Mouse (Mus musculus) hindbrain, embryonic 13.5 days (tissue): ENCODE results near the gene Pgap2. TPM values are rescaled to one million over a fixed set of nuclear protein-coding genes. Genes with fewer than 3 reads are reported as not detected.
A peak's percentile ranks its signal among the peaks of the same experiment; 100 is the strongest.

Source experiments
- ATAC-seq: fragments of 200-750 bp; cut with Nextera tagmentation; 2 replicates; pipeline ENCODE4 v1.8.0; 2017; ENCODE audit warnings: moderate TSS enrichment; ENCODE audit not compliant: low FRiP score
- H3K27ac ChIP-seq: fragments of 300-500 bp; sonication (generic); 2 replicates; pipeline ENCODE4 v1.5.1; 2015; ENCODE audit warnings: inconsistent platforms, mild to moderate bottlenecking, moderate library complexity
- H3K27me3 ChIP-seq: fragments of 300-500 bp; sonication (generic); 2 replicates; pipeline ENCODE4 v1.6.1; 2015; ENCODE audit warnings: mild to moderate bottlenecking, inconsistent platforms
- H3K36me3 ChIP-seq: fragments of 300-500 bp; sonication (generic); 2 replicates; pipeline ENCODE4 v1.6.1; 2015; ENCODE audit warnings: mild to moderate bottlenecking, inconsistent platforms
- H3K4me1 ChIP-seq: fragments of 300-500 bp; sonication (generic); replicated peaks from 2 replicates; pipeline ENCODE4 v1.6.1; 2015; ENCODE audit warnings: inconsistent platforms
- H3K4me2 ChIP-seq: fragments of 300-500 bp; sonication (generic); 2 replicates; pipeline ENCODE4 v1.6.1; 2015; ENCODE audit warnings: inconsistent platforms, mild to moderate bottlenecking, moderate library complexity
- H3K4me3 ChIP-seq: fragments of 300-500 bp; sonication (generic); 2 replicates; pipeline ENCODE4 v1.5.1; 2015; ENCODE audit warnings: mild to moderate bottlenecking, inconsistent platforms
- H3K9ac ChIP-seq: fragments of 300-500 bp; sonication (generic); 2 replicates; pipeline ENCODE4 v1.6.1; 2015; ENCODE audit warnings: mild to moderate bottlenecking, inconsistent platforms
- H3K9me3 ChIP-seq: fragments of 300-500 bp; sonication (generic); 2 replicates; pipeline ENCODE4 v1.6.1; 2016; ENCODE audit warnings: inconsistent platforms
- WGBS: fragments of 180-500 bp; shearing (Covaris S2); methylation state at CpG from one replicate; pipeline ENCODE4 v1.1.7; 2015; 5-methylcytosine and 5-hydroxymethylcytosine counted together
- polyA plus RNA-seq: library from polyadenylated mRNA; unstranded; fragments of >200 nt; fragmentation: Nextera tagmentation; extraction: Ambion mirVana; gene quantifications from 2 replicates; pipeline ENCODE4 v1.2.1, GENCODE M21; 2015

Gene Pgap2
- polyA plus RNA-seq, 1 experiment from 2014 or later = 48.0 TPM

DNA sequence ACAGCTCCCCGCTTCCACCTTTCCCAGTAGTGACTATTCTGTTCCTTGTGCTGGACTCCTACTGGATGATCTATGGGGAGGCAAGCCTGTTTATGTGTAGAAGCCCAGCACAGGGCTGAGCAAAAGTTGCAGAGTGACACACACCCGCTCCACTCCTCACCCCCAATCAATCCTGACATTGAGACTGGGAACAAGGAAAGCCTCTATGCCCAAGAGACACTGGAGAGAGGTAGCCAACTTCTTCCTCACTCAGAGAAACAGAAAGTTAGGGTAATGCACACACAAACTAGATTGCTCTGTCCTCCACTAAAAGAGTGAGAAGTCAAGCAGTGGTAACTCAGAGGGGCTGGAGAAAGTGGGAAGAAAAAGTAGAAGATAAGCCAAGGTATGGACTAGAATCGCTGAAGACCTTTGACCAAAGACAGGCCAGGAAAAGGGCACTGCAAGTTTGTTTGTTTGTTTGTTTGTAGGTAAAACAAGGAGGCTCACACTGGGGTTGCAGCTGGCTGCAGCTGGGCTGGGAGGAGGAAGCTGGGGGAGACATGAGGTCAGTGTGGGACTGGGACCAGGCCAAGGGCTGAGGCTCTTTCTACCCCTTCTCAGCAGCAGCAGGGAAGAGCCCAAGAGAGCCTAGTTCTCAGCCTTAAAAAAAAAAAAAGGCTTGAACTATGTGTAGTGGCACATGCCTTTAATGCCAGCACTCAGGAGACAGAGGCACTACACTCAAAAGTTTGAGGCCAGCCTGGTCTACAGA lies 35.0 kb downstream of the Pgap2 start:
- no peak overlapping the region for H3K27ac ChIP-seq
- no peak overlapping the region for H3K9ac ChIP-seq
- ATAC-seq = no peak
- WGBS = over 99% methylated on average over 3 of the region's 3 CpGs
- H3K36me3 ChIP-seq = peaks cover 8% of the 10 kb centered on the region
- H3K9me3 ChIP-seq = no peaks in the 10 kb centered on the region
- no peaks in the 10 kb centered on the region for H3K27me3 ChIP-seq
- H3K4me1 ChIP-seq = peaks cover 43% of the 10 kb centered on the region
- H3K4me2 ChIP-seq = no peak overlapping the region
- H3K4me3 ChIP-seq = no peak overlapping the region

- Histone ChIP-seq H3K36me3 (0 out of 2 replicates have a peak, but pooled peaks cover 3% of the 10 kb centered on the region), H3K4me3 (no peak overlapping the region), H3K27ac (no peak overlapping the region), H3K27me3 (no peaks in the 10 kb centered on the region), H3K9me3 (no peaks in the 10 kb centered on the region), H3K9ac (peak overlapping the region; percentile 31; the same call in 1 of the 2 replicates), H3K4me2 (no peak overlapping the region), H3K4me1 (peaks cover 43% of the 10 kb centered on the region)
- ATAC-seq = no peak
- WGBS = 9% methylated on average over 1 of the region's 1 CpGs
Measured at GRCm38 (mm10) chr7:102245775-102246174, 35.8 kb downstream of the Pgap2 start.

DNA sequence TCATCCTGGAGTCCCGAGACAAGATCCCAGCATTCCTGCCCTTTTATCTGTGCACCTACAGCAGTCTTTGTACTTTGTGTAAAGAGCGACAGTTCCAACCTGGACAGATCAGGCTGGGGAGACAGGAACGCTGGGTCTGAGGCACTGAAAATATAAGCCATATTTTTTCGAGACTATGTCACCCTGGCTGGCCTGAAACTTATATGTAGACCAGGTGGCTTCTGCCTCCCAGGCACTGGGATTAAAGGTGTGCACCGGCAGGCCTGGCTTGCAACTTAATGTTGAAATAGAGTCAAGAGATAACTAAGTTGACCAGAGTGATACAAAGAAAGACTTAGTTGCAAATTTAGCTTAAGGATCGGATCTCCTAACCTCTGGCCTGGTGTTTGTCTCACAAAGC lies 36.3 kb downstream of the Pgap2 start:
- WGBS = 68% methylated on average over 6 of the region's 6 CpGs
- Histone ChIP-seq H3K9me3 (no peaks in the 10 kb centered on the region), H3K27ac (no peak overlapping the region), H3K9ac (peak overlapping the region; percentile 31; the same call in 1 of the 2 replicates), H3K4me3 (no peak overlapping the region), H3K4me1 (peaks cover 48% of the 10 kb centered on the region), H3K36me3 (no peaks in the 10 kb centered on the region), H3K4me2 (no peak overlapping the region), H3K27me3 (no peaks in the 10 kb centered on the region)
- ATAC-seq = no peak

- no peak overlapping the region for H3K4me3 ChIP-seq
- H3K4me1 ChIP-seq = peaks cover 49% of the 10 kb centered on the region
- H3K9ac ChIP-seq = no peak overlapping the region
- 61% methylated on average over 12 of the region's 12 CpGs for WGBS
- H3K27ac ChIP-seq = no peak overlapping the region
- no peaks in the 10 kb centered on the region for H3K36me3 ChIP-seq
- no peak for ATAC-seq
- no peaks in the 10 kb centered on the region for H3K27me3 ChIP-seq
- H3K9me3 ChIP-seq = no peaks in the 10 kb centered on the region
- H3K4me2 ChIP-seq = peak overlapping the region; percentile 7; the same call in 1 of the 2 replicates
Measured at GRCm38 (mm10) chr7:102246956-102247797, 37.2 kb downstream of the Pgap2 start.

DNA sequence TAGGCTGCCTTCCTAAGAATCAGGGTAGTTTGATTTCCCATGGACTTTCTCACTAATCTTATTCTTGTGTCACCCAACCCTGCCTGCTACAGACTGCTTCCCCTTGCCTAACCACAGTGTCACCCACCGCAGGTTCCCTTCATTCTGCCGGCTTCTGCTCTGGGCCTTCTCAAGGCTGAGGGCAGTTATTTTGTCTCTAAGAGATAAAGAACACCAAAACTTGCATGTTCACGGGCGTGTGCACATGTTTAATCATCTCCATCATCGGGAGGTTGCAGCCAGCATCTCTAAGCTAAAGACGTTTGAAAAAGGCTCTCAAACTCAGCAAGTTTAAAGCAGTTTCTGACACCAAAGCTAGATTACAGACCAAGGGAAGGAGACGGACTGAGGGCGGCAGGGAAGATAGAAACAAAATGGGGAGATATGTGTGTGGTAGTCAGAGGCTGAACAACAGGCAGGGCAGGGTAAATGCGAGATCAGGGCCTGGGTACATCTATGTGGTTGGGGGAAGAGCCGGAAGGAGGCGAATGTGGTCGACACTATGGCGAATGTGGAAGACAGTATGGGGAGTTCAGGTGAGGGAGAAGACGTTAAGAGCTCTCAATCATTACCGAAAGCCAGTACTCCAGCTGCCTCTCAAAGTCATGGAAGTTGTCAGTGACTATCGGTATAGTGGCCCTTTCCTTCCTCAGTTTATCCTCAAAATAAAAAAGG lies 38.8 kb downstream of the Pgap2 start:
- H3K9me3 ChIP-seq = no peaks in the 10 kb centered on the region
- H3K36me3 ChIP-seq = no peaks in the 10 kb centered on the region
- H3K4me3 ChIP-seq = peak overlapping the region; percentile 68
- 33% methylated on average over 16 of the region's 16 CpGs for WGBS
- H3K27ac ChIP-seq = peak overlapping the region; percentile 67; the same call in 1 of the 2 replicates
- H3K4me1 ChIP-seq = peaks cover 49% of the 10 kb centered on the region
- no peaks in the 10 kb centered on the region for H3K27me3 ChIP-seq
- peak overlapping the region; percentile 85 for H3K9ac ChIP-seq
- ATAC-seq = no peak
- H3K4me2 ChIP-seq = peak overlapping the region; percentile 90

GRCm38 (mm10) chr7:102249531-102249895 lies 39.5 kb downstream of the Pgap2 start:
- no peaks in the 10 kb centered on the region for H3K27me3 ChIP-seq
- peak; percentile 34 for ATAC-seq
- H3K27ac ChIP-seq = peak overlapping the region; percentile 67
- H3K4me1 ChIP-seq = peaks cover 49% of the 10 kb centered on the region
- H3K9me3 ChIP-seq = no peaks in the 10 kb centered on the region
- H3K9ac ChIP-seq = peak overlapping the region; percentile 85
- H3K4me2 ChIP-seq = peak overlapping the region; percentile 90
- H3K4me3 ChIP-seq = peak overlapping the region; percentile 68
- under 1% methylated on average over 23 of the region's 23 CpGs for WGBS
- H3K36me3 ChIP-seq = no peaks in the 10 kb centered on the region

DNA sequence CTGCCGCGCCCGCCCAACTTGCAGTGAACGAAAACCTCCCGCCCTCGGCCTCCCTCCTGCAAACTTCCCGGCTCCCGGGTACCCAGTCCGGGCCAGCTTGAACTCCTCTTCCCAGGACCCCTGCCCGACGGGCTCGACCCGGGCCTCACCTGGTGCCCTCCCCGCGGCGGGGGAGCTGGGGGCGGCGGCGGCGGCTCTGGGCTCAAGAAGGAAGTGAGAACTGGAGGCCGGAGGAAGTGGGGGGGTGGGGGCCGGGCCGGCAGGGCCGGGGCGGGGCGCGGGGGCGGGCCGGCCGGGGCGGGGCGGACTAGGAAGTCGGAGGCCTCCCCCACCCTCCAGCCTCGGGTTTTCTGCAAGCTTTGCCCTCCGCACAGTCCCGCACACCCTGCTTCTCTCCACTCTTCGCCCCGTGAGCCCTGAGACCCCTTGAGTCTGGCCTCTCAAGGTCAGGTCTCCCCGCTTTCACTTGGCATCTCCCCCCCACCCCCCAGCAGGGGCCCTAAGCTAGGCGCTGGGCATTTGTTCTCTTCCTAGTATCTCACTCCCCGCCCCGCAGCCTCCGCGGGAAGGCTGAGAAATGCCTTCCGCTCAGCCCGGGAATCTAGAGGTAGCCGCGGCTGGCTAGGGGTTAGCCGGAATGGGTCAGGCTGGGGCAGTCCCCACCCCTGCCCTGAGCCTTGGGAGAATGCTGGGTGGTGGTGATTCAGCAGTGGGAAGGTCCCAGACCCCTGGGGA lies 40.1 kb downstream of the Pgap2 start:
- peak overlapping the region; percentile 85 for H3K27ac ChIP-seq
- H3K9ac ChIP-seq = peak overlapping the region; percentile 85
- H3K27me3 ChIP-seq = no peaks in the 10 kb centered on the region
- H3K4me3 ChIP-seq = peak overlapping the region; percentile 68
- no peaks in the 10 kb centered on the region for H3K36me3 ChIP-seq
- peak overlapping the region; percentile 90 for H3K4me2 ChIP-seq
- H3K4me1 ChIP-seq = peaks cover 49% of the 10 kb centered on the region
- peak; percentile 81 for ATAC-seq
- H3K9me3 ChIP-seq = no peaks in the 10 kb centered on the region
- under 1% methylated on average over 48 of the region's 49 CpGs for WGBS

- H3K27ac ChIP-seq = peak overlapping the region; percentile 85
- H3K4me2 ChIP-seq = peak overlapping the region; percentile 90
- H3K36me3 ChIP-seq = no peaks in the 10 kb centered on the region
- peak; percentile 80 for ATAC-seq
- H3K9me3 ChIP-seq = no peaks in the 10 kb centered on the region
- peaks cover 44% of the 10 kb centered on the region for H3K4me1 ChIP-seq
- H3K9ac ChIP-seq = peak overlapping the region; percentile 85
- WGBS = under 1% methylated on average over 33 of the region's 33 CpGs
- H3K4me3 ChIP-seq = peak overlapping the region; percentile 68
- H3K27me3 ChIP-seq = no peaks in the 10 kb centered on the region
Measured at GRCm38 (mm10) chr7:102250631-102251214, 40.7 kb downstream of the Pgap2 start.

DNA sequence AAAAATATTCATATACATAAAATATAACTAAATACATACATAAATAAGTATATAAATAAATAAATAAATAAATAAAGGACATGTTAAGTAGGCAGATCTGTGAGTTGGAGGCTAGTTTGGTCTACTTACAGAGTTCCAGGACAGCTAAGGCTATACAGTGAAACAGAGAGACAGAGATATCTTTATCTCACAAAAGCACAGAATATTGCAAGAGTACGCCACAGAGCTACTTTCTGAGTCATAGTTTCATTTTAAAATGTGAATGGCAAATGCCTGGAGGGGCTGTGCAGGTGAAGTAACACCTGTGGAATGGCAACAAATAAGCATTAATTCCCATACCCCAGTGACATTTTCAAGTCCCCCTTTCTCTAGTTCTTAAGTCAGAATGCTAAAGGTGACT lies 43.6 kb downstream of the Pgap2 start:
- Histone ChIP-seq H3K27me3 (no peaks in the 10 kb centered on the region), H3K4me2 (no peak overlapping the region), H3K27ac (no peak overlapping the region), H3K4me1 (peaks cover 16% of the 10 kb centered on the region), H3K4me3 (no peak overlapping the region), H3K9ac (no peak overlapping the region), H3K9me3 (no peaks in the 10 kb centered on the region), H3K36me3 (no peaks in the 10 kb centered on the region)
- WGBS = 89% methylated on average over 1 of the region's 1 CpGs
- ATAC-seq = no peak

- no peak within 1 kb of the TSS for H3K27ac ChIP-seq
Measured at GRCm38 (mm10) chr7:102255954-102256353, 45.9 kb downstream of the Pgap2 start, which contains the start of gene Rhog. TSS of gene Rhog (minus strand) at chr7:102256054.

DNA sequence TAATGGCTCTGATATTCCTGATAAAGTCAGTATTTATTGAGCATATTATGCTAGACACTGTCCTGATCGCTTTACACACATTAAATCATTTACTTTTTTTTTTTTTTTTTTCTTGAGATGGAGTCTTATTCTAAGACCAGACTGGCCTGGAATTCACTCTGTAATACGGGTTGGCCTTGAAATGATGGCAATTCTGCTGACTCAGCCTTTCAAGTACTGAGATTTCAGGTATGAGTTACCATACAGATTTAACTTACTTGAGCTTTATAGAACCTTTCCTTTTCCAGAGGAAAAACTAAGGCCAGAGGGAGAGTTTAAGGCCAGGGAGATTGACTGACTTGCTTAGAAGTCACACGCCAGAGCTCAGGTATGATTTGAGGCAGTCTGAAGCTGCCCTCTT lies 46.6 kb downstream of the Pgap2 start:
- Histone ChIP-seq H3K36me3 (no peaks in the 10 kb centered on the region), H3K27ac (no peak overlapping the region), H3K9ac (no peak overlapping the region), H3K9me3 (no peaks in the 10 kb centered on the region), H3K4me3 (no peak overlapping the region), H3K27me3 (no peaks in the 10 kb centered on the region), H3K4me2 (no peak overlapping the region), H3K4me1 (no peaks in the 10 kb centered on the region)
- ATAC-seq = no peak
- WGBS = 90% methylated on average over 3 of the region's 3 CpGs

More at GRCm38 (mm10) chr7:102255954-102256353, 45.9 kb downstream of the Pgap2 start, which contains the start of gene Rhog:
- Histone ChIP-seq H3K4me1 (peaks cover 5% of the 10 kb centered on the region), H3K27me3 (no peaks in the 10 kb centered on the region), H3K9me3 (no peaks in the 10 kb centered on the region), H3K9ac (no peak within 1 kb of the TSS), H3K4me3 (no peak within 1 kb of the TSS), H3K36me3 (no peaks in the 10 kb centered on the region), H3K4me2 (no peak within 1 kb of the TSS)
- 86% methylated on average over 3 of the region's 3 CpGs for WGBS
- no peak for ATAC-seq
